Mouse (Mus musculus): ENCODE measurements around the gene Adra1d.

Gene Adra1d

DNA sequence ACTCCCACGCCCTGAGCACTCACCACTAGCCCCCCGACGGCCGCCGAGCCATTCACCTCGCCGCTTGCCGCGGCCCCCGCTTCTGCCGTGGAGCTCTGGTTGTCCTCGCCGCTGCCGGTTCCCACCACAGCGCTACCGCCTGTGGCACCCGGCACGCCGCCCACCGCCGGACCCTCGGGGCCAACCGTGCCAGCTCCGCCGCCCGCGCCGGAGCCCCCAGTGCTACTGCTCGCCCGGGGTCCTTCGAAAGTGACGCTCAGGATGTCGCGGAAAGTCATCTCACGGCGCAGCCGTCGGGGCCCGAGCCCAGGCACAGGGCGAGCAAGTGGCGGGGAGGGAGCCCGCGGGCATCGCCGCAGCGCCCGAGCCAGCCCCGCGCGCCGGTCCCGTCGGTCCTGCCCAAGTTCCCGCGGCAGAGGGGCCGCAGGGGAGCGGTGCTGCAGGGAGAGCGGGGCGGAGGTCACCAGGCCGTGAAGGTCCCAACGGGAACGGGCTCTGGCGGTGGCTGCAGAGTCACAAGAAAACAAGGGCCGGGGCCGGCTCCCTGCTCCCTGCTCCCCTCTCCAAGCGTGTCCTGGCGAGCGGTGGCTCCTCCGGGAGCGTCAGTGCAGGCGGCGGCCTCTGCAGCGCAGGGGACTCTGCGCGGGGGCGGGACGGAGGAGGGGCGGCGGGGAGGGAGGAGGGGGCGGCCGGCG lies at the start of gene Adra1d:
TSS of gene Adra1d (minus strand) at position 393 of the 695 bp plus-strand sequence.
- peak; percentile 14 for DNase-seq

GRCm38 (mm10) chr2:131601881-131602280 lies 39.8 kb upstream of the Adra1d start:
- no peak for DNase-seq

GRCm38 (mm10) chr2:131594871-131595270 lies 32.8 kb upstream of the Adra1d start:
- no peak for DNase-seq

GRCm38 (mm10) chr2:131587521-131587920 lies 25.4 kb upstream of the Adra1d start:
- no peak for DNase-seq

- no peak for DNase-seq
Observed at GRCm38 (mm10) chr2:131581506-131581905, 19.4 kb upstream of the Adra1d start.

GRCm38 (mm10) chr2:131562586-131563122 lies 571 bp upstream of the Adra1d start:
- peak; percentile 48 for DNase-seq

GRCm38 (mm10) chr2:131561344-131561870 lies 676 bp downstream of the Adra1d start:
- DNase-seq: no peak

DNA sequence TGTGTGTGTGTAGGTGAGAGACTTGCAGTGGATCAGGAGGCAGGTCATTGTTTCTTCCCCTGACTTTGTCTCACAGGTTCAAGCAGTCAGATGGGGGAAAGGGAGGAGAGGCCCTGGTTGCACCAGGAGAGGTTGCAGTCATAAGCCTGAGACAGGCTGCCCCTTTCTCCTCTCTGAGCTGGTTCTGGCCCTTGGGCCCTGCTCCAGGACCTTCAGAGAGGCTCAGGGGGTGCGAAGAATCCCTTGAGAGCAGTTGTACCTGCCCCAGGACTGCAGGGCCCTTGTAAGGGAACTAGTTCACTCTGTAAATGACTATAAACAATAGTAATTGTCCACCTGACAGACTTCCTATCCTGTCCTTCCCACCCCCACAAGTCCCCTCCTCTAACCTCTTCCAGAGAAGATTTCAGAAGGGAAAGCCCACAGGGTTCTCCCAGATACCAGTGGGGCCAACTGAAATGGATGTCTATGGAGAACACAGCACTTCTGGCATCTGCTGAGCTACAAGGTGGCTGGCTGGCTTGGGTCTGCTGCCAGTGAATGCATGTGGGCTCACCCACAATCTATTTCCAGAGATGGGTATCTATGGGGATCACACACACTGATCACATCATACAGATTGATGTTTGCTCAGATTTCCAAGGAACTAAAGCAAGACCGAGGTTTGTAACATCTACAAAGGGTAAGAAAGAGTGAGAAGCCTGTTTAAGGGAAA lies 1.7 kb downstream of the Adra1d start:
- no peak for DNase-seq

- DNase-seq: no peak
Observed at GRCm38 (mm10) chr2:131557896-131558295, 4.2 kb downstream of the Adra1d start.

GRCm38 (mm10) chr2:131552736-131553400 lies 9.2 kb downstream of the Adra1d start:
- no peak for DNase-seq

GRCm38 (mm10) chr2:131551701-131552620 lies 10.1 kb downstream of the Adra1d start:
- no peak for DNase-seq

DNA sequence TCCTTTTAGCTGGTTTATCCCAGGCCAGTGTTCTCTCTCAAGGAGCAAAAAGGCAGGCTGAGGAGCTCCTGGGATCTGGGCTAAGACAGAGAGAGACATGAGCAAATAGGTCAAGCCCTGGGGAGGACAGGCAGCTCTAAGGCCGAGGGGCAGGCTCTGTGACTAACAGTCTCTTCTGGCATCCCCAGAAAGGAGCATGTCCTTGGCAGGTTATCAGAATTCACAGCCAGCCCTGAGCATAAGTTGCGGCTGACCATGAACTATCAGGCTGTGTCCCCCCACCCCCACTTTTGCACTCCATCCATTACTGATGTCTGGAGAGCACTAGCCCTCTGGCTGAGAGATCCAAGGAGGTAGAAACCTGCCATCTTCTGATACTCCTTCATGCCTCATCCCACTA lies 11.2 kb downstream of the Adra1d start:
- no peak for DNase-seq

DNA sequence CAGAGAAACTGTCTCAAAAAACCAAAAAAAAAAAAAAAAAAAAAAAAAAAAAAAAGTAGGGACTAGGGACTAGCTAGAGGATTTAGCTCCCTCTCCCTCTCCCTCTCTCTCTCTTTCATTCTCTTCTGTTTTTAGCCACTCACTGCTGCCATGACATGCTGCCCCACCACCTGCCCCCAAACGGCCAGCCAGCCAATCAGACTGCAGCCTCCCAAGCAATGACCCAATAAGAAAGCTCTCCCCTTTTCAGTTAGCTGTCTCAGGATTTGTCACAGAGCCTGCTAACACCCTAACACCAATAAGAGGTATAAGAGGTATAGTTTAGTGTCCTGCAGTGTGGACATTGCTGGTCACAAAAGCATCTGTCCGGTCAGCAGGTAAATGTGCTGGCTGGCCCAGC lies 11.6 kb downstream of the Adra1d start:
- DNase-seq: no peak

DNA sequence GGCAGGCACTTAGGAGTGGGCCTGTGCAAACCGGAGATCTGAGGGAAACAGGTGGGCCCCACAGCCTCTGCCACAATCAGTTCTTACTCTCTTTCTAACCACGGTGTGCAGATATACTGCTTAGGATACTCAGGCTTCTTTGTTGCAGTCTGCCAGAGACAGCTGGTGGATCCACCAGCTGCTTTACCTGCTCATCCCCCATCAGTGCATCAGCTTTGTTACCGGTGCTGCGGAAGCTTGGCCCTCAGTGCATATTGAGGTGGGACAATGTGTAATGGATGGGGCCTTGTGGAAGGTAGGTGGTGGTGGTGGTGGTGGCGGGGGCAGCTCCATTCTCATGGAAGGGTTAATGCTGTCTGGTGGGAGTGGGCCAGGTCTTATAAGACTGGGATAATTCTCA lies 13.0 kb downstream of the Adra1d start:
- DNase-seq: no peak

- no peak for DNase-seq
Observed at GRCm38 (mm10) chr2:131548330-131548729, 13.8 kb downstream of the Adra1d start.

DNA sequence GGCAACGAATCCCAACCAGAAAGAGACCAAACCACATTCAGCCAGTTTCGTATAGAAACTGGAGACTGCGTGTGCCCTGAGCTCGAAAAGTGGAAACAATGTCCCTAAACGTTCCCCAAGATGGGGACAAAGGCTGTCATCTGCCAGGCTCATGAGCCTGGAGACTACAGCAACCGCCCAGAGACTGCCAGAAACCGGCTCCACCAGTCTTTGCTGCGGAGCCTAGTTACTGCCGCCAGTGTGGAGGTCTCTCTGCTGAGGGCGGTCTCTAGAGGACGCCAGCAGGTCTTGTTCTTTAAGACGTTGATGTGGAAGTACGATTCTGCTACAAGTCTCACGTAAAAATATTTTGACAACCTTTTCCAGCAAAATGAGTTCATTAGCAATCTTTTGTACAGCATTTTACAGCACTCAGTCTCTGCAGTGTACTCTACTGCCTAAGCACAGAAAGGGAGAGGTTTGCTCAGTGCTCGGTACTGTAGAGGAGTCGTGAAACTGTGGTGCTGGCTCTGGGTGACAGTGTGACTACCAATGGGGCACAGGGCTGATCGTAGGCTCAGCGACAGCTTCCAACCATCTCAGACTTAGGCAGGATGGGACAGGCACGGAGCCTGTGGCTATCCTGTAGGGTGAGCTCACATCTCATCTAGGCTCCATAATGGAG lies 15.2 kb downstream of the Adra1d start:
- DNase-seq: no peak

- DNase-seq: no peak
Observed at GRCm38 (mm10) chr2:131546308-131546700, 15.8 kb downstream of the Adra1d start.

GRCm38 (mm10) chr2:131545386-131546307 lies 16.4 kb downstream of the Adra1d start:
- DNase-seq: peak; percentile 60

- DNase-seq: no peak
Observed at GRCm38 (mm10) chr2:131542531-131542930, 19.6 kb downstream of the Adra1d start.

GRCm38 (mm10) chr2:131541686-131542085 lies 20.4 kb downstream of the Adra1d start:
- DNase-seq: no peak
